Mouse (Mus musculus): ENCODE data around the gene Tmem179. TPM values are rescaled to one million over a fixed set of nuclear protein-coding genes. Genes with fewer than 3 reads are reported as not detected.

The Tmem179 gene
- polyA plus RNA-seq, 1 experiment from 2014 or later = not detected

- H3K36me3 ChIP-seq (replicated peaks; ENCODE audit: insufficient read depth, low read length) = no peaks in the 10 kb centered on the region
- H3K9me3 ChIP-seq (ENCODE audit: low read length) = no peaks in the 10 kb centered on the region
- H3K4me3 ChIP-seq (ENCODE audit: low read depth, low read length) = no peak overlapping the region
- no peaks in the 10 kb centered on the region for H3K27me3 ChIP-seq (ENCODE audit: insufficient read depth, low read length)
- DNase-seq (no peak), ATAC-seq (peak; percentile 79)
- no peak overlapping the region for H3K27ac ChIP-seq (ENCODE audit: low read depth)
- TF ChIP-seq CTCF (IDR thresholded peaks at IDR 0.05; ENCODE audit: low read depth) (no peak), EP300 (IDR thresholded peaks at IDR 0.05; ENCODE audit: low read depth) (0 out of 2 replicates have a peak, but pooled peaks have one; percentile 14)
- H3K4me2 ChIP-seq (ENCODE audit: low read depth, low read length) = no peak overlapping the region
- H3K4me1 ChIP-seq (ENCODE audit: insufficient read depth) = no peaks in the 10 kb centered on the region
- WGBS (ENCODE audit: insufficient replicate concordance) = 27% methylated on average over 4 of the region's 4 CpGs
- H3K9ac ChIP-seq (replicated peaks) = no peak overlapping the region
These were observed 1.6 kb upstream of the Tmem179 start for GRCm38 (mm10) chr12:112518105-112518504.

GRCm38 (mm10) chr12:112514897-112515296, 1.6 kb downstream of the Tmem179 start:
- no peak overlapping the region for H3K9ac ChIP-seq (replicated peaks)
- no peak overlapping the region for H3K4me3 ChIP-seq (ENCODE audit: low read depth, low read length)
- DNase-seq = no peak
- no peaks in the 10 kb centered on the region for H3K9me3 ChIP-seq (ENCODE audit: low read length)
- H3K27ac ChIP-seq (ENCODE audit: low read depth) = no peak overlapping the region
- no peaks in the 10 kb centered on the region for H3K36me3 ChIP-seq (replicated peaks; ENCODE audit: insufficient read depth, low read length)
- WGBS (ENCODE audit: insufficient replicate concordance) = 47% methylated on average over 3 of the region's 3 CpGs
- no peaks in the 10 kb centered on the region for H3K4me1 ChIP-seq (ENCODE audit: insufficient read depth)
- ATAC-seq = no peak
- TF ChIP-seq CTCF (IDR thresholded peaks at IDR 0.05; ENCODE audit: low read depth) = no peak
- TF ChIP-seq EP300 (IDR thresholded peaks at IDR 0.05; ENCODE audit: low read depth) = no peak
- no peak overlapping the region for H3K4me2 ChIP-seq (ENCODE audit: low read depth, low read length)
- peaks cover 12% of the 10 kb centered on the region for H3K27me3 ChIP-seq (ENCODE audit: insufficient read depth, low read length)

- Histone ChIP-seq H3K36me3 (replicated peaks; ENCODE audit: insufficient read depth, low read length) (no peaks in the 10 kb centered on the region), H3K9me3 (ENCODE audit: low read length) (no peaks in the 10 kb centered on the region), H3K27ac (ENCODE audit: low read depth) (no peak overlapping the region), H3K9ac (replicated peaks) (no peak overlapping the region), H3K4me3 (ENCODE audit: low read depth, low read length) (no peak overlapping the region), H3K27me3 (ENCODE audit: insufficient read depth, low read length) (peaks cover 12% of the 10 kb centered on the region), H3K4me1 (ENCODE audit: insufficient read depth) (no peaks in the 10 kb centered on the region), H3K4me2 (ENCODE audit: low read depth, low read length) (no peak overlapping the region; the same call in 1 of the 2 replicates)
- 4% methylated on average over 62 of the region's 62 CpGs for WGBS (ENCODE audit: insufficient replicate concordance)
- DNase-seq = peak; percentile 35
- ATAC-seq = no peak
- TF ChIP-seq CTCF (IDR thresholded peaks at IDR 0.05; ENCODE audit: low read depth) (no peak), EP300 (IDR thresholded peaks at IDR 0.05; ENCODE audit: low read depth) (no peak)
These were observed 5.7 kb downstream of the Tmem179 start for GRCm38 (mm10) chr12:112510733-112511372.

GRCm38 (mm10) chr12:112510365-112510732, 6.2 kb downstream of the Tmem179 start:
- no peak for ATAC-seq
- Histone ChIP-seq H3K36me3 (replicated peaks; ENCODE audit: insufficient read depth, low read length) (no peaks in the 10 kb centered on the region), H3K4me1 (ENCODE audit: insufficient read depth) (no peaks in the 10 kb centered on the region), H3K4me2 (ENCODE audit: low read depth, low read length) (no peak overlapping the region), H3K9ac (replicated peaks) (no peak overlapping the region), H3K27me3 (ENCODE audit: insufficient read depth, low read length) (peaks cover 12% of the 10 kb centered on the region), H3K27ac (ENCODE audit: low read depth) (no peak overlapping the region), H3K4me3 (ENCODE audit: low read depth, low read length) (no peak overlapping the region), H3K9me3 (ENCODE audit: low read length) (no peaks in the 10 kb centered on the region)
- WGBS (ENCODE audit: insufficient replicate concordance) = 25% methylated on average over 7 of the region's 7 CpGs
- TF ChIP-seq CTCF (IDR thresholded peaks at IDR 0.05; ENCODE audit: low read depth) (no peak), EP300 (IDR thresholded peaks at IDR 0.05; ENCODE audit: low read depth) (no peak)
- DNase-seq = no peak

- TF ChIP-seq EP300 (IDR thresholded peaks at IDR 0.05; ENCODE audit: low read depth) (no peak), CTCF (IDR thresholded peaks at IDR 0.05; ENCODE audit: low read depth) (no peak)
- H3K27me3 ChIP-seq (ENCODE audit: insufficient read depth, low read length) = peaks cover 12% of the 10 kb centered on the region
- ATAC-seq (no peak), DNase-seq (no peak)
- no peaks in the 10 kb centered on the region for H3K9me3 ChIP-seq (ENCODE audit: low read length)
- no peak overlapping the region for H3K4me3 ChIP-seq (ENCODE audit: low read depth, low read length)
- H3K4me1 ChIP-seq (ENCODE audit: insufficient read depth) = no peaks in the 10 kb centered on the region
- H3K4me2 ChIP-seq (ENCODE audit: low read depth, low read length) = no peak overlapping the region
- H3K9ac ChIP-seq (replicated peaks) = no peak overlapping the region
- no peaks in the 10 kb centered on the region for H3K36me3 ChIP-seq (replicated peaks; ENCODE audit: insufficient read depth, low read length)
- WGBS (ENCODE audit: insufficient replicate concordance) = 53% methylated on average over 3 of the region's 3 CpGs
- H3K27ac ChIP-seq (ENCODE audit: low read depth) = no peak overlapping the region
These were observed 8.6 kb downstream of the Tmem179 start for GRCm38 (mm10) chr12:112507984-112508383.

- no peak overlapping the region for H3K9ac ChIP-seq (replicated peaks)
- H3K9me3 ChIP-seq (ENCODE audit: low read length) = no peaks in the 10 kb centered on the region
- H3K4me3 ChIP-seq (ENCODE audit: low read depth, low read length) = no peak overlapping the region
- no peak overlapping the region for H3K27ac ChIP-seq (ENCODE audit: low read depth)
- TF ChIP-seq CTCF (IDR thresholded peaks at IDR 0.05; ENCODE audit: low read depth) = no peak
- TF ChIP-seq EP300 (IDR thresholded peaks at IDR 0.05; ENCODE audit: low read depth) = no peak
- H3K36me3 ChIP-seq (replicated peaks; ENCODE audit: insufficient read depth, low read length) = no peaks in the 10 kb centered on the region
- no peak for DNase-seq
- no peaks in the 10 kb centered on the region for H3K4me1 ChIP-seq (ENCODE audit: insufficient read depth)
- WGBS (ENCODE audit: insufficient replicate concordance) = 36% methylated on average over 4 of the region's 4 CpGs
- no peak overlapping the region for H3K4me2 ChIP-seq (ENCODE audit: low read depth, low read length)
- no peak for ATAC-seq
- peaks cover 12% of the 10 kb centered on the region for H3K27me3 ChIP-seq (ENCODE audit: insufficient read depth, low read length)
These were observed 9.3 kb downstream of the Tmem179 start for GRCm38 (mm10) chr12:112507264-112507663.

Measured in liver, postnatal 0 days (tissue).